ENCODE assay signal across 23 mouse cellular contexts in the genomic region with DNA sequence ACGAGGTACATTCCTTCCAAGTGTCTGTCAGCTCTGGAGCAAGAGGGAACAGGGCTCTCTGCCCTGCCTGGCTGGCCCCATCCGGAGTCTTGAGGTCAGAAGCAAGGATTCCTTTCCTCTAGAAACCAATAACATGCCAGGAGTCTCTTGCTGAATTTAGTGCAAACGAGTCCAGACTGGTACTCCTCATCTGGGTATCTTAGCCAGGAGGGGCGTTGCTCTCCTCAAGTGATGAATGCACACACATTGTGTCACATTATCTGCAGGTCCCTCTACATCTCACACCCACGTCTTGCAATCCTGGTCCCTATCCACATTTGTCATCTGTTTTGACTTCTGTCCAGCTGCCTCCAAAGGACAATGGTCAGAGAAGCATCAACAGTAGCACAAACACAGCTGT. TPM values are rescaled to one million over a fixed set of nuclear protein-coding genes. Genes with fewer than 3 reads are reported as not detected.
"Had no signal": no experiment of that assay in that cellular context is flagged by ENCODE, and none has a peak within 500 bp of the region (broad histone marks: within the 10 kb centered on the region; RNA-seq: fewer than 3 reads in every experiment).

No protein-coding gene starts in this region.

- DNase-seq: kidney, adult 2 months; kidney, postnatal 25 days; left cerebral cortex, postnatal 4 days; liver, embryonic 13.5 days; lung, adult 18-20 months; lung, postnatal 10 days; lung, postnatal 36 days; retina, postnatal 1 day; right cerebral cortex, postnatal 25 days; thymus, postnatal 25 days had no signal

- ATAC-seq: midbrain, embryonic 13.5 days; midbrain, embryonic 16.5 days had no signal

- H3K4me1 ChIP-seq: liver, embryonic 13.5 days; lung, embryonic 15.5 days; midbrain, embryonic 10.5 days; neural tube, embryonic 13.5 days had no signal

- H3K27me3 ChIP-seq: limb, embryonic 12.5 days; limb, embryonic 15.5 days; liver, embryonic 13.5 days; lung, embryonic 15.5 days; megakaryocyte, embryonic 14.5 days; midbrain, embryonic 13.5 days; neural tube, embryonic 13.5 days had no signal

- H3K9me3 ChIP-seq: limb, embryonic 12.5 days; limb, embryonic 15.5 days; liver, embryonic 13.5 days; lung, embryonic 15.5 days; megakaryocyte, embryonic 14.5 days; midbrain, embryonic 10.5 days; midbrain, embryonic 13.5 days; neural tube, embryonic 13.5 days had no signal

- H3K4me2 ChIP-seq: limb, embryonic 12.5 days; limb, embryonic 15.5 days; liver, embryonic 13.5 days; lung, embryonic 15.5 days; midbrain, embryonic 13.5 days; neural tube, embryonic 13.5 days had no signal

- H3K36me3 ChIP-seq: midbrain, embryonic 10.5 days; midbrain, embryonic 13.5 days; neural tube, embryonic 13.5 days had no signal

- H3K4me3 ChIP-seq: limb, embryonic 12.5 days; limb, embryonic 15.5 days; liver, embryonic 13.5 days; lung, embryonic 15.5 days; megakaryocyte, embryonic 14.5 days; midbrain, embryonic 10.5 days; midbrain, embryonic 13.5 days; myocyte; neural tube, embryonic 13.5 days had no signal

- H3K27ac ChIP-seq: kidney, postnatal 0 days; limb, embryonic 12.5 days; limb, embryonic 15.5 days; liver, embryonic 13.5 days; lung, embryonic 15.5 days; midbrain, embryonic 10.5 days; midbrain, embryonic 13.5 days; neural tube, embryonic 13.5 days; stomach, postnatal 0 days had no signal

- H3K9ac ChIP-seq: limb, embryonic 12.5 days; limb, embryonic 15.5 days; liver, embryonic 13.5 days; lung, embryonic 15.5 days; midbrain, embryonic 13.5 days; neural tube, embryonic 13.5 days had no signal

RNA-seq across cellular contexts. Expression of a gene that starts 47.6 kb away (rescaled TPM):
- total RNA-seq: monocyte, adult 5-6 weeks; neutrophil, adult 5-6 weeks had no signal
